Mouse (Mus musculus) forebrain, embryonic 15.5 days (tissue): Measurements from ENCODE around the gene Pim3. TPM values are rescaled to one million over a fixed set of nuclear protein-coding genes. Genes with fewer than 3 reads are reported as not detected.

Source experiments
- ATAC-seq: fragments of 200-750 bp; cut with Nextera tagmentation; replicated peaks from 2 replicates; pipeline ENCODE4 v1.8.0; 2017; ENCODE audit warnings: mild to moderate bottlenecking, moderate TSS enrichment, moderate library complexity
- H3K27ac ChIP-seq: fragments of 300-500 bp; sonication (generic); replicated peaks from 2 replicates; pipeline ENCODE4 v1.5.1; 2015; ENCODE audit warnings: mild to moderate bottlenecking, inconsistent platforms
- H3K27me3 ChIP-seq: fragments of 300-500 bp; sonication (generic); 2 replicates; pipeline ENCODE4 v1.6.1; 2015; ENCODE audit warnings: inconsistent platforms
- H3K36me3 ChIP-seq: fragments of 300-500 bp; sonication (generic); 2 replicates; pipeline ENCODE4 v1.6.1; 2015; ENCODE audit warnings: mild to moderate bottlenecking, inconsistent platforms
- H3K4me1 ChIP-seq: fragments of 300-500 bp; sonication (generic); 2 replicates; pipeline ENCODE4 v1.6.1; 2015; ENCODE audit warnings: inconsistent platforms
- H3K4me2 ChIP-seq: fragments of 300-500 bp; sonication (generic); replicated peaks from 2 replicates; pipeline ENCODE4 v1.6.1; 2015; ENCODE audit warnings: mild to moderate bottlenecking, inconsistent platforms
- H3K4me3 ChIP-seq: fragments of 300-500 bp; sonication (generic); 2 replicates; pipeline ENCODE4 v1.5.1; 2015; ENCODE audit warnings: mild to moderate bottlenecking, inconsistent platforms
- H3K9ac ChIP-seq: fragments of 300-500 bp; sonication (generic); replicated peaks from 2 replicates; pipeline ENCODE4 v1.6.1; 2015; ENCODE audit warnings: mild to moderate bottlenecking, inconsistent platforms
- H3K9me3 ChIP-seq: fragments of 300-500 bp; sonication (generic); 2 replicates; pipeline ENCODE4 v1.6.1; 2016; ENCODE audit warnings: inconsistent platforms
- WGBS: fragments of 180-500 bp; shearing (Covaris S2); methylation state at CpG from one replicate; pipeline ENCODE4 v1.1.7; 2015; ENCODE audit warnings: mixed read lengths; 5-methylcytosine and 5-hydroxymethylcytosine counted together
- polyA plus RNA-seq: library from polyadenylated mRNA; unstranded; fragments of >200 nt; fragmentation: Nextera tagmentation; extraction: Ambion mirVana; gene quantifications from 2 replicates; pipeline ENCODE4 v1.2.1, GENCODE M21; 2015

Gene Pim3
- polyA plus RNA-seq, 1 experiment from 2014 or later = 69.1 TPM

DNA sequence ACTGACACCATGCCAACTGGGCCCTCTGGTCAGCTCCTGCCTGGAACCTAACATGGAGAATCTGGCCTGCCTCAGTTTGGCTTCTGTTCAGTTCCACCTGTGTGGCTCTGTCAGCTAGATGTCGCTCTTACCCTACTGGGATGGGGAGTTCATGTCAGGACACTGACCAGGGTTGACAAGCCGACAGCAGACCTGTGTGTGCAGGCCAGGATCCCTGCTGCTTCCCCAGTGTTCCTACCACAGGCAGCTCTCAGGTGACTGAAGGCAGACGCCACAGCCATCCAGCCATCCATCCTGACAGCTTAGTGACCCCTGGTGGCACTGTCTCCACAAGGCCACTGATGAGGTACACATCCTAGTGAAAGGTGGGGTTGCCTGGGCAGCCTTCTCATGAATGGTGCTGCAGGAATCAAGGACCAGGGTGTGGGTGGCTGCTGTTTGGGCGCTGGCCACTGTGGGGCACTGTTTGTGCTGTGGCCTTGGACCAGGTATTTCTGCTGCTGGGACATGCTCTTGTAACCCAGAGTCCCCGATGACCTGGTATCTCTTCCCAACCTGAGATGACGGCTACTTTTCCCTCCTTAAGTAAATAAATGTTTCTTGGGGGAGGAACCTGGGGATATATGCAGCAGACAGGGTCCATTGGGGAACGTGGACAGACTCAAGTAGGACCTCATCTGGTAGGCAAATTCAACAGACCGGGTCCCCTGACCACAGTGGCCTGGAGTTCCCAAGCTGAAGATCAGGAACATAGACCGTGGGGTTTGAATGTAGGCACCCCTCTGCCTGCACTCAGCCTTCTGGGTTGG, 33.8 kb upstream of the Pim3 start:
- Histone ChIP-seq H3K27me3 (no peaks in the 10 kb centered on the region), H3K27ac (no peak overlapping the region), H3K4me2 (no peak overlapping the region), H3K36me3 (peaks cover 26% of the 10 kb centered on the region), H3K9ac (no peak overlapping the region), H3K9me3 (no peaks in the 10 kb centered on the region), H3K4me1 (0 out of 2 replicates have a peak, but pooled peaks cover 4% of the 10 kb centered on the region), H3K4me3 (no peak overlapping the region)
- ATAC-seq = peak; percentile 29; the same call in 1 of the 2 replicates
- WGBS = 25% methylated on average over 9 of the region's 9 CpGs

- Histone ChIP-seq H3K4me2 (no peak overlapping the region), H3K27ac (no peak overlapping the region), H3K4me3 (no peak overlapping the region), H3K9ac (no peak overlapping the region), H3K9me3 (no peaks in the 10 kb centered on the region), H3K4me1 (0 out of 2 replicates have a peak, but pooled peaks cover 4% of the 10 kb centered on the region), H3K36me3 (peaks cover 20% of the 10 kb centered on the region), H3K27me3 (no peaks in the 10 kb centered on the region)
- peak; percentile 90 for ATAC-seq
- WGBS = 59% methylated on average over 16 of the region's 17 CpGs
Measured at GRCm38 (mm10) chr15:88828800-88829705, 32.9 kb upstream of the Pim3 start.

GRCm38 (mm10) chr15:88829791-88830440, 32.1 kb upstream of the Pim3 start:
- no peak overlapping the region for H3K27ac ChIP-seq
- H3K9ac ChIP-seq = no peak overlapping the region
- ATAC-seq = no peak

DNA sequence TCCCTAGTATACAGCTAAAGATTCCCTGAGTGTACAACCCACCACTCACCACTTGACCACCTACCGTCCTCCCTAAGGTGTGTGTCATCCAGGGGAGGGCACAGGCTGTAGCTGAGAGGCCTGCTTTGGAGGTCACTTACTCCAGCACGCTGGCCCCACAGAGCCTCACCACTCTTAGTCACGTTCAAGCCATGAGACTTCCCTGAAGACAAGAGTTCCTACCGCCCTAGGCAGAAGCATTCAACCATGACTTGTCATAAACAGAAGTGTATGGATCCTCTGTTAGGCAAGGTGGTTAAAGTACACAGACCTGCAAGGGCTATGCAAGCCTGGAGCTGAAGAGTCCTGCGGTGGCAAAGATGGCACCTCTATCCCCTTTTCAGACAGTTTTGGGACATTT, 31.3 kb upstream of the Pim3 start:
- H3K9me3 ChIP-seq = no peaks in the 10 kb centered on the region
- H3K4me1 ChIP-seq = 0 out of 2 replicates have a peak, but pooled peaks cover 4% of the 10 kb centered on the region
- peaks cover 4% of the 10 kb centered on the region; the same call in 1 of the 2 replicates for H3K36me3 ChIP-seq
- H3K27me3 ChIP-seq = no peaks in the 10 kb centered on the region
- no peak overlapping the region for H3K9ac ChIP-seq
- no peak for ATAC-seq
- 80% methylated on average over 5 of the region's 5 CpGs for WGBS
- no peak overlapping the region for H3K4me3 ChIP-seq
- no peak overlapping the region for H3K4me2 ChIP-seq
- H3K27ac ChIP-seq = no peak overlapping the region

More at GRCm38 (mm10) chr15:88829791-88830440, 32.1 kb upstream of the Pim3 start:
- Histone ChIP-seq H3K4me3 (no peak overlapping the region), H3K27me3 (no peaks in the 10 kb centered on the region), H3K36me3 (peaks cover 12% of the 10 kb centered on the region), H3K4me2 (no peak overlapping the region), H3K9me3 (no peaks in the 10 kb centered on the region), H3K4me1 (0 out of 2 replicates have a peak, but pooled peaks cover 4% of the 10 kb centered on the region)
- WGBS = 74% methylated on average over 6 of the region's 6 CpGs

DNA sequence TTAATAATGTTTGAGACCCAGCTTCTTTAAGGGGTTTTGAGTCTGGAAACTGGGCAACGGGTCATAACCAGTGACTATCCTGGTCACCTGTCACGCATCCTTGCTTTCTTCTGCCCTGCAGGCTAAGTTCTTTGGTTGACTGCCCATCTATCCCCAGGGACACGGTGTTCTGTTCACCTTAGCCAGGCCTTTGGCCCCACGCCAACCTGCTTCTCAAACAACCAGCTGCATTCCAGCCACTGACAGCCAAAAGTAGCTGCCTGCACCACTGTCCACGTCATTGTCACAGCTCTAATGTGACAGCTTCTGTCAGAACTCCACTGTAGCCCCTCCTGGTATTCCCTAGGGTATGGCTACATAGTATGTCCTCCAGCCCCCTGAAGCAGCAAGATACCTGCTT, 30.5 kb upstream of the Pim3 start:
- Histone ChIP-seq H3K4me3 (no peak overlapping the region), H3K9me3 (no peaks in the 10 kb centered on the region), H3K4me2 (no peak overlapping the region), H3K36me3 (0 out of 2 replicates have a peak, but pooled peaks cover 2% of the 10 kb centered on the region), H3K27ac (no peak overlapping the region), H3K27me3 (no peaks in the 10 kb centered on the region), H3K4me1 (peaks cover 4% of the 10 kb centered on the region; the same call in 1 of the 2 replicates), H3K9ac (no peak overlapping the region)
- WGBS = 64% methylated on average over 5 of the region's 5 CpGs
- no peak for ATAC-seq

- no peak overlapping the region for H3K4me2 ChIP-seq
- WGBS = 87% methylated on average over 9 of the region's 9 CpGs
- H3K27me3 ChIP-seq = no peaks in the 10 kb centered on the region
- H3K9ac ChIP-seq = no peak overlapping the region
- H3K4me1 ChIP-seq = peaks cover 7% of the 10 kb centered on the region
- no peak overlapping the region for H3K4me3 ChIP-seq
- H3K36me3 ChIP-seq = no peaks in the 10 kb centered on the region
- H3K27ac ChIP-seq = no peak overlapping the region
- H3K9me3 ChIP-seq = no peaks in the 10 kb centered on the region
- no peak for ATAC-seq
Measured at GRCm38 (mm10) chr15:88832536-88832935, 29.4 kb upstream of the Pim3 start.

GRCm38 (mm10) chr15:88836031-88836430, 26.0 kb upstream of the Pim3 start:
- Histone ChIP-seq H3K36me3 (no peaks in the 10 kb centered on the region), H3K27ac (no peak overlapping the region), H3K4me2 (no peak overlapping the region), H3K4me1 (peaks cover 25% of the 10 kb centered on the region), H3K4me3 (no peak overlapping the region), H3K27me3 (no peaks in the 10 kb centered on the region), H3K9ac (no peak overlapping the region), H3K9me3 (no peaks in the 10 kb centered on the region)
- ATAC-seq = no peak
- WGBS = 80% methylated on average over 6 of the region's 6 CpGs

GRCm38 (mm10) chr15:88836571-88836970, 25.4 kb upstream of the Pim3 start:
- Histone ChIP-seq H3K27me3 (no peaks in the 10 kb centered on the region), H3K9me3 (no peaks in the 10 kb centered on the region), H3K4me2 (peak overlapping the region; percentile 80), H3K27ac (no peak overlapping the region), H3K4me1 (peaks cover 25% of the 10 kb centered on the region), H3K9ac (no peak overlapping the region), H3K36me3 (no peaks in the 10 kb centered on the region), H3K4me3 (peak overlapping the region; percentile 53)
- WGBS = 72% methylated on average over 5 of the region's 5 CpGs
- no peak for ATAC-seq

- H3K4me2 ChIP-seq = peak overlapping the region; percentile 80
- no peaks in the 10 kb centered on the region for H3K27me3 ChIP-seq
- peak; percentile 80 for ATAC-seq
- H3K27ac ChIP-seq = peak overlapping the region; percentile 54
- no peaks in the 10 kb centered on the region for H3K9me3 ChIP-seq
- H3K9ac ChIP-seq = peak overlapping the region; percentile 68
- WGBS = under 1% methylated on average over 39 of the region's 39 CpGs
- peaks cover 27% of the 10 kb centered on the region for H3K4me1 ChIP-seq
- no peaks in the 10 kb centered on the region for H3K36me3 ChIP-seq
- H3K4me3 ChIP-seq = peak overlapping the region; percentile 53
Measured at GRCm38 (mm10) chr15:88837199-88837932, 24.6 kb upstream of the Pim3 start.

- no peak for ATAC-seq
- peak overlapping the region; percentile 54 for H3K27ac ChIP-seq
- no peaks in the 10 kb centered on the region for H3K9me3 ChIP-seq
- WGBS = 2% methylated on average over 11 of the region's 11 CpGs
- no peaks in the 10 kb centered on the region for H3K27me3 ChIP-seq
- H3K4me1 ChIP-seq = peaks cover 27% of the 10 kb centered on the region
- no peaks in the 10 kb centered on the region for H3K36me3 ChIP-seq
- peak overlapping the region; percentile 68 for H3K9ac ChIP-seq
- peak overlapping the region; percentile 53 for H3K4me3 ChIP-seq
- peak overlapping the region; percentile 80 for H3K4me2 ChIP-seq
Measured at GRCm38 (mm10) chr15:88837977-88838376, 24.0 kb upstream of the Pim3 start.

GRCm38 (mm10) chr15:88839271-88839670, 22.7 kb upstream of the Pim3 start:
- Histone ChIP-seq H3K9ac (0 out of 2 replicates have a peak overlapping the region, but pooled peaks have one; percentile 8), H3K4me3 (no peak overlapping the region), H3K4me2 (no peak overlapping the region), H3K4me1 (peaks cover 30% of the 10 kb centered on the region), H3K36me3 (no peaks in the 10 kb centered on the region), H3K9me3 (no peaks in the 10 kb centered on the region), H3K27ac (peak overlapping the region; percentile 43), H3K27me3 (no peaks in the 10 kb centered on the region)
- 14% methylated on average over 9 of the region's 9 CpGs for WGBS
- ATAC-seq = peak; percentile 65
